Mouse (Mus musculus): Measurements from ENCODE around the gene B4galt1.
A peak's percentile ranks its signal among the peaks of the same experiment; 100 is the strongest.

B4galt1 gene

DNA sequence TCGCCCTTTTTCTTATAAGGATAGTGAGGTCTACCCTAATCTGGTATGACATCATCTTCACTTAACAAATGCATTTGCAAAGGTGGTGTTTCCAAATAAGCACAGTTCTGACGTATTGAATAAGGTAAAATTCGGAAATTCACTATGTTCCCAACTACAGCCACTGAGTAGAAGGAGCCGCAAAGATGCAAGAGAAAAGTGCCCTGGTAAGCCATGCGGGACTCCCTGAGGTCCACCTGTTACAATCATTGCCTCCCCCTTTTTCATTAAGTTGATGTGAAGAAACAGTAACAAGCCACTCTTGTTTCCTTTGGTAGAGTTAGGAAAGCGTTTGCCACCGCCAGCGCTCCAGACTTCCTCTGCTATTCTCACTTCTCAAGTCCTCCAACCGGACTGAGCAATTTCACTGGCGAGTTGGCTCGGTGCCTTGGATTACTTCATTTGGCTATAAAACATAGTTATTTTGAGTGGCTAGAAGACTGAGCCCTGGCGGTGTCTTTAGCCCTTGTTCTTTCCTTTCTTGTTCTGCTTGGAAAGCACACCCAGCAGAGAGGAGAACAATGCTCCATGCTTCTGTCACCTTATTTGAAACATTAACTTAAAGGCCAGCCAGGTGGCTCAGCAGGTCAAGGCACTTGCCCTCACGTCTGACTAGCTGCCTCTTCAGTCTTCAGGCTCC lies 14.9 kb upstream of the B4galt1 start:
- DNase-seq: peak; percentile 94

GRCm38 (mm10) chr4:40864361-40864760 lies 10.6 kb upstream of the B4galt1 start:
- DNase-seq: no peak

DNA sequence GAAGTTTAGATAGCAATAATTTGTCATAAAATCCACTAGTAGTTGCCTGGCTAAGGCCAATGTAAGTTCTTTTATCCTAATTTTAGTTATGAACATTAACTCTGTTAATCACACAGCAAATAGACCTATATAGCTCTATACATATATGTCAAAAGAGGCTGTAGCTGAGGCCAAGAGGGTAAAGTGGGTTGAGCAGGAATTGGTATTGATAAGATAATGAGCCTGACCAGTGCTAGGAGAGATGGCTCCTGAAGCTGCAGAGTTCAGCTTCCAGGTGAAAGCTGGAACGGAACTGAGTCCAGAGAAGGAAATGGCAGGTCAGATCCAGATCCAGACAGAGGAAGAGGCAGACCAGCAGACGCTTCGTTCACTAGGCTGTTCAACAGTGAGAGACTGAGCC lies 9.5 kb upstream of the B4galt1 start:
- DNase-seq: no peak

GRCm38 (mm10) chr4:40861131-40861530 lies 7.3 kb upstream of the B4galt1 start:
- no peak for DNase-seq

DNA sequence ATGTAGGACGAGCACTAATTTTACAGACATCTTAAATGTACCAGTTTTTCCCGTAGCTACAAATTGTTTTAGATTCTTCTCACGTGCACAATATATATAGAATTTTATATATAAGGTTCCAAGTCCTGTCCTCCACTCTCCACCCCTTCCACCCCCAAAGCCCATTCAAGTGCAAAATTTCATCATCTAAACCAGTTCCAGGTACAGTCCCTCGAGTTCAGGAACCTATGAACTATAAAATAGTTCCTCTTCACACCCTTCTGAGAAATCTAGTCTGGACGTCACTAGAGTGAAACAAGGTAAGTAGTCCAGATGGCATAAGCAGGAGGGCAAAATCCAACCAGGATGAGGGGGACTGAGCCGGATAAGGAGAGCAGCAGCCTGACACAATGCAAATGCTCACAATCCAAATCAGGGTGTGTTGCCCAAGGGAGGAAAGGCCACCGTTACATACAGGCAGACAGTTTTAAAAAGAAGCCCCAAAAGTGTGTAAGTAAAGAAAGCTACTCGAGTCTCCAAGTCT lies 4.1 kb upstream of the B4galt1 start:
- DNase-seq: no peak

DNA sequence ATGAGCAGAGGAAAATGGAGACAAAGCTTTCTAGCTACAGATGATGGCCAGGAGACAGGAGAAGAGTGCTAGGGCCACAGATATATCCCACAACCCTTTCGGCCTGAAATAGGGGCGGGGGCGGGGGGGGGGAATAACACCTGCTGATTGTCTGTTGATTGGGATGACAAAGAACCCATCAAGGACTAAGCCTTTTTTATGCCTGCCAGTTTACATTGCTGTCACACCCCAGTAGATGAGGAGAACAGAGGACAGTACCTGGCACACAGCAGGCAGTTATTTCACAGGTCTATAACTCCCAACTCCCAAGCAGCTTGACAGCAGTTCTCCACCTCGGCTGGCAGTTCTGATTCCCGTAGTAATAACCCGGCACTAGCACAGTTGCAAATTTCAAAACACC lies 2.8 kb upstream of the B4galt1 start:
- no peak for DNase-seq

GRCm38 (mm10) chr4:40854387-40854933 lies 655 bp upstream of the B4galt1 start:
- no peak for DNase-seq

GRCm38 (mm10) chr4:40852861-40853564 lies 792 bp downstream of the B4galt1 start:
- DNase-seq: peak; percentile 44

- DNase-seq: no peak
Measured at GRCm38 (mm10) chr4:40852249-40852781, 1.5 kb downstream of the B4galt1 start.

DNA sequence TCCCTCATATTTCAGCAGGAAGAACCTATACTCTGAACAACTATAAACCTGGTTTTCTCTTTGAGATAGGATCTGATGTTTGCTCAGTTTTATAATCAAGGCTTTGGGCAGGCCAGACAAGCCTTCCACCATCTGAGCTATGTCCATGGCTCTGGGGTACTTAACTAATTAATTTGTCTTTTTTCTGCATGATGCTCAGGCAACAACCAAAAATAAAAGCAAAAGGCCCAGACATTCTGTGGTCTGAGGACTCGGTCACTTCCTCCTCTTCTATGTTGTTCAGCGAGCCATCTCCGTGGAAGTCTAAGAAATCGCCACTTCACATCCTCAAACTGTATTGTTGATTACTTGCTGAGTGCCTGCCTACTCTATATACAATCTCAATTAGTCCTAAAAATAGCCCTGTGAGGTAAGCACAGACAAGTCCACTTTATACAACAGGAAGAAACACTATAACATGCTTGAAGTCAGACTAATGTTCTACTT lies 2.0 kb downstream of the B4galt1 start:
- DNase-seq: no peak

DNA sequence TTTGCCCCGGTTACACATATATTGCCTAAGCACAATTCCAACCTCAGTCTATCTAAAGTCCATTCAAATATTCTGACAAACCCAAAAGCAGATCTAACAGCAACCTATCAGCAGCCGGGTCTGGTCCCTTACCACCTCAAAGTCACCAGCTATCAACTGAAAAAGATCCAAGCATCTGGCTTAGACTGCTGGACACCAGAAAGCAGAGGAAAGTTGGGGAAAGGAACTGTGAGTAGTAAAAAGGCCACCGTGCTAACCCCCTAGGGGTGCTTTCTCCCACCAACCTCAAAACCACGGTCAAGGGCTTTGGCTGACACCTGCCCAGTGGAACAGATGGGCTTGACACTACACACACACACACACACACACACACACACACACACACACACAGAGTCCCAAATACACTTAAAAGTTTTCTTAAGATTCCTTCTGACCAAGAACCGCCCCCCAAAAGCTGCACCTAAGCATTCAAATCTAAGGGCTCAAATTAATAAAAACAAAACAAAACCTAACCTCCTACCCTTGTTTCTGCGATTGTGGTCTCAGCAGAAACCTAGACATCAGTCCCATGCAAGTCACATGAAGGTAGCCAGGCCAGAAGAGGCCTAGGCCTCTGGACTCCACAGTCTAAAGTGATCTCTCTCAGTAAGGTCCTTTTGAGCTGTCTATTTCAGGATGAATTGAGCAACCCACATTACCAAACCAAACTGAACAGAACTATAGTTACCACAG lies 2.6 kb downstream of the B4galt1 start:
- DNase-seq: no peak

DNA sequence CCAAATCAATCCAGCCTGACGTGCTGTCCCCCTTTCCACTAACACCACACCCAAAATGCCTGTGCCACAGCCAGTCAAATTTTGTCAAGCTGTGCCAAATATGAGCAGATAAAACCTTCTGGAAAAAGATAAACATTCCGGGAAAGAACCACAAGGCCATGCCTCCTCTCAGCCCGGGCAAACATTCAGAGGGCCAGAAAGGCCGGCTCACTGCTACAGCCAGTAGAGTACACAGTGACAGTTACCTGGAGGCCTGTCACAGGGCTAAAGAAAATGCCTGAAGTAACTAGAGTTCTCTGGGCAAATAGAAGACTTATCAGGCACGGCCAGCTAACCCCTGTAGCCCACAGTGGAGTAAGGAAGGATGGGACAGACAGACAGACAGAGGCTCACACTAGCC lies 3.2 kb downstream of the B4galt1 start:
- peak; percentile 45 for DNase-seq

DNA sequence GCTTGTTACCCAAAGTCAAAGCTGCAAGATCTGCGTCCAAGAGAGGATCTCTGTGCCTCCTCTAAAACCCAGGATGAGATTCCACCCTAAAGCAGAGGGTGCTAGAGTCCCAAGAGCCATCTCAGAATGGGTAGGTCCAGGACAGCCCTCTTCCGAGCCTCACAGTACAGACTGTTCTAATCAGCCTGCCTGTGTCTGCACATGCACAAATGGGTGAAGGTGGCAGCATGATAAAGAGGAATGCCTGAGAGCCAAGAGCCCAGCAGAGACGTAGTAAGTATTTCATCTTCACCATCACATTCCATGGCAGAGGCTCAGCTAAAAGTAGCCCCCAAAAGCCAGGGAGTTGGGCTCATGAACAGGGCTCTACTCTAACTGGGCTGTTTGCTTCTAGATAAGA lies 4.3 kb downstream of the B4galt1 start:
- no peak for DNase-seq

DNA sequence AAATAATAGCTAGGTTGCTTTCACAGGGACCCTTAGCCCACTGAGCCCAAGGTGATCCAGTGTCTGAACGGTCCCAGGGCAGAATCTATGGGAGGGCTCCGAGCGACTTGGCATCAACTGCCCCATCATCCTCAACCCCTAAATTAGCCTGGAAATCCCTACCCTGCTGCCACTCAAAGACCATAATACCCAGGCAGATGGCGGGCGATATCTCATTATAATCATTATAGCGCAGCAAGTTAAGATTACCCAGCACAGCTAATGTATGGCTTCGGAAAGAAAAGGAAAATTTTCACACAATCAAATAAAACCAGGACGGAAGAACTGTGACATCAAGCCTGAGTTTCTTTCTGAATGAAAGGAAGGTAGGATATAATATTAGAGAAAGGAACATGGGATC lies 5.6 kb downstream of the B4galt1 start:
- DNase-seq: no peak

- no peak for DNase-seq
Measured at GRCm38 (mm10) chr4:40847160-40847559, 6.6 kb downstream of the B4galt1 start.

DNA sequence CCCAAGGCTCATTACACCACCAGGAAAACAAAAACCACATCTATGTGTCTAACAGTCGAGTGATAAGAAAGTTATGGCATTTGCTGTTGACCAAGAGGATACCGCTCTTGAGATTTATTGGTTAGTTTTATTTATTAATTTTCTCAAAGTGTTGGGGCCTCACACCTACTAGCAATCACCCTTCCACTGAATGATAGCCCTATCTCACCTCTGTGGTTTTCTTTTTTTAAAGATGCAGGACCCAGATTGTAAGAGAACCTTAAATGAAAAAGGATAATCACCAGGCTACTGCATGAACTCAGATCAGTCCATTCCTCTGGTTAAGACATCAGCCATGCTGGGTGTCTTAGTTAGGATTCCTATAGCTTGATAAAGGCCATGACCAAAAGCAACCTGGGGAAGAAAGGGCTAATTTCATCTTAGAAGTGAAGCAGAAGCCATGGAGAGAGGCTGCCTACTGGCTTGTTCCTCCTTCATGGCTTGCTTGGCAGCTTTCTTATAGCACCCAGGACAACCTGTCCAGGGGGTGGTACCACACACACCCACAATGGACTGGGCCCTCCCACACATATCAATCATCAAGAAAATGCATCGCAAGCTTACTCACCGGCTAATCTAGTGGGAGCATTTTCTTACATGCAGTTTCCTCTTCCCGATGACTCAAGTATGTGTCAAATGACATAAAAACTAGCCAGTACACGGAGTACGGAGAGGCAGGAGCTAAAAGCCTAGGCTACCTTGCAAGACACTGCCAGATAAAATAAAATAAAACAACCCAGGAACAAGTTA lies 7.5 kb downstream of the B4galt1 start:
- DNase-seq: no peak

- DNase-seq: peak; percentile 90
Measured at GRCm38 (mm10) chr4:40844811-40845751, 8.7 kb downstream of the B4galt1 start.

- DNase-seq: peak; percentile 76
Measured at GRCm38 (mm10) chr4:40844251-40844721, 9.5 kb downstream of the B4galt1 start.

GRCm38 (mm10) chr4:40843726-40844125 lies 10.1 kb downstream of the B4galt1 start:
- DNase-seq: no peak

DNA sequence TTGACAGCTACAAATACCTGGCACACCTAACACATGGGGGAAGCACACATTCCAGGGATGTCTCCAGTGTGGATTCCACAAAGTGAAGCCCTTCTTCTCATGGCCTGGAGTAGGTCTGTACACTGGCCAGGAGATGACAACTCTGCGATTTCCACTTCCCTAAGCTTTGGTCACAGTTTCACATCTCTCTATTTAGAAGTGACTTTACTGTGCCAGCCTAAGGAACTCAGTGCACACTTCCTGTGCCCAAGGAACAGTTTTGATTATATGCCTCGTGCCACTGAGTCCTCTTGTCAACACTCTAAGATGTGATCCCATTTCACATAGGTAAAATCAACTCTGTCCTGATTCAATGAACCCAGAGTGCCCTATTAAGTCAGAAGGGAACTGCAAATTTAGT lies 13.4 kb downstream of the B4galt1 start:
- no peak for DNase-seq

DNA sequence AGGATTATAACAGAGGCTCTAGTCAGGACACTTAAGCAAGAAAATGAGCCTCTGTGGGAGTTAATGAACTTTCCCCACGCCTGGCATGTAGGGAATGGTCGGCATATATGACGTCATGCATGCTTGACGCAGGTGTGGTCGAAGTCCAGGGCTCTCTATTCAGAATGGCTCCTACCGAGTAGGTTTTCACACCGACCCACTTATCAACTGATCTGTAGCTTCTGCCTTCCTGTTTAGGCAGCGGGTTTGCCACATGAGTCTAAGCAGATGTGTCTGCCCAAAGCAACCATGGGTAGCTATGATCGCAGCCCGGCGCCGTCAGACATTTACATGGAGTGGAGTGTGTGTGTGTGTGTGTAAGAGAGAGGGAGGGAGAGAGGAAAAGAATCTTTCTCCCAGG lies 14.6 kb downstream of the B4galt1 start:
- DNase-seq: no peak

Measured in lung, postnatal 10 days (tissue).